Mouse (Mus musculus) G1E (cell line): Measurements from ENCODE around the gene Aup1. TPM values are rescaled to one million over a fixed set of nuclear protein-coding genes. Genes with fewer than 3 reads are reported as not detected.

Source experiments
- ATAC-seq: 2 replicates; pipeline ENCODE4 v1.8.0; 2016; ENCODE audit warnings: mild to moderate bottlenecking; ENCODE audit not compliant: insufficient number of reproducible peaks, poor library complexity, low FRiP score, severe bottlenecking; ENCODE audit errors: extremely low read depth
- DNase-seq: peaks from one replicate; pipeline ENCODE4 v3.0.0; 2012; ENCODE audit warnings: low spot score
- H3K27me3 ChIP-seq: 2 replicates; pipeline ENCODE4 v1.6.1; 2012; ENCODE audit warnings: mild to moderate bottlenecking, low read length, inconsistent platforms; ENCODE audit not compliant: insufficient read depth
- H3K36me3 ChIP-seq: replicated peaks from 2 replicates; pipeline ENCODE3; 2012; ENCODE audit warnings: mild to moderate bottlenecking, inconsistent platforms
- H3K4me1 ChIP-seq: 2 replicates; pipeline ENCODE4 v1.6.1; 2012; ENCODE audit warnings: low read depth, low read length, inconsistent platforms, mixed read lengths; ENCODE audit not compliant: insufficient read depth
- H3K4me3 ChIP-seq: 2 replicates; pipeline ENCODE4 v1.5.1; 2012; ENCODE audit warnings: low read depth, mild to moderate bottlenecking, inconsistent platforms, low read length, moderate library complexity, mixed read lengths
- H3K9me3 ChIP-seq: replicated peaks from 2 replicates; pipeline ENCODE4 v1.6.1; 2012; ENCODE audit warnings: inconsistent platforms
- CTCF ChIP-seq: IDR thresholded peaks from 2 replicates; pipeline ENCODE4 v1.5.1; 2012; ENCODE audit warnings: low read depth, low read length, inconsistent platforms, mixed read lengths
- GATA1 ChIP-seq: IDR thresholded peaks from 2 replicates; pipeline ENCODE4 v1.6.1; 2012; ENCODE audit warnings: borderline replicate concordance, low read length, inconsistent platforms, mixed read lengths
- GATA2 ChIP-seq: IDR thresholded peaks from 2 replicates; pipeline ENCODE4 v1.6.1; 2012; ENCODE audit warnings: low read depth, low read length, inconsistent platforms, borderline replicate concordance
- POLR2AphosphoS5 ChIP-seq: IDR thresholded peaks from 2 replicates; pipeline ENCODE4 v1.6.1; 2012; ENCODE audit warnings: low read depth, low read length, inconsistent platforms; ENCODE audit not compliant: insufficient replicate concordance
- TAL1 ChIP-seq: conservative IDR thresholded peaks from 2 replicates; pipeline ENCODE4 v1.6.1; 2012; ENCODE audit warnings: low read depth, low read length, inconsistent platforms, mixed read lengths
- polyA plus RNA-seq: library from polyadenylated mRNA; stranded (reverse); fragments of >175 nt; gene quantifications from 2 replicates; pipeline ENCODE4 v1.2.3, GENCODE M21; 2012
- total RNA-seq, 2 experiments: library from RNA; stranded (forward) in 1 of 2; stranded (reverse) in 1 of 2; fragments of 200-1000 nt in 1 of 2; fragments of >200 nt in 1 of 2; fragmentation: Nextera tagmentation in 1 of 2; gene quantifications; 2 replicates each; pipeline ENCODE4 v1.2.3; 2014 to 2017

Gene Aup1
- total and polyA plus RNA-seq, 3 experiments, result 133 to 1,014 (median 454) TPM

GRCm38 (mm10) chr6:83020121-83020520 lies 34.2 kb upstream of the Aup1 start:
- ATAC-seq (no peak), DNase-seq (no peak)
- no peaks in the 10 kb centered on the region for H3K27me3 ChIP-seq
- H3K4me1 ChIP-seq, result peaks cover 80% of the 10 kb centered on the region
- H3K36me3 ChIP-seq, result no peaks in the 10 kb centered on the region
- H3K9me3 ChIP-seq, result no peaks in the 10 kb centered on the region
- no peak overlapping the region for H3K4me3 ChIP-seq
- no peak for TF ChIP-seq GATA2
- TF ChIP-seq CTCF, result no peak
- no peak for TF ChIP-seq POLR2AphosphoS5
- TF ChIP-seq TAL1, result peak; percentile 37; the same call in 1 of the 2 replicates

- H3K4me3 ChIP-seq, result no peak overlapping the region
- H3K9me3 ChIP-seq, result no peaks in the 10 kb centered on the region
- peaks cover 76% of the 10 kb centered on the region for H3K4me1 ChIP-seq
- no peak for DNase-seq
- no peak for ATAC-seq
- H3K36me3 ChIP-seq, result no peaks in the 10 kb centered on the region
- TF ChIP-seq POLR2AphosphoS5 (no peak), GATA2 (no peak), GATA1 (no peak), TAL1 (no peak), CTCF (no peak)
- H3K27me3 ChIP-seq, result no peaks in the 10 kb centered on the region
Observed at GRCm38 (mm10) chr6:83020836-83021593, 33.3 kb upstream of the Aup1 start.

GRCm38 (mm10) chr6:83023008-83023407 lies 31.3 kb upstream of the Aup1 start:
- ATAC-seq, result no peak
- TF ChIP-seq CTCF, result no peak
- no peak for TF ChIP-seq GATA1
- TF ChIP-seq GATA2, result no peak
- TF ChIP-seq TAL1, result no peak
- TF ChIP-seq POLR2AphosphoS5, result no peak
- Histone ChIP-seq H3K27me3 (no peaks in the 10 kb centered on the region), H3K36me3 (peaks cover 2% of the 10 kb centered on the region), H3K4me3 (no peak overlapping the region), H3K4me1 (peaks cover 81% of the 10 kb centered on the region), H3K9me3 (no peaks in the 10 kb centered on the region)
- DNase-seq, result no peak

DNA sequence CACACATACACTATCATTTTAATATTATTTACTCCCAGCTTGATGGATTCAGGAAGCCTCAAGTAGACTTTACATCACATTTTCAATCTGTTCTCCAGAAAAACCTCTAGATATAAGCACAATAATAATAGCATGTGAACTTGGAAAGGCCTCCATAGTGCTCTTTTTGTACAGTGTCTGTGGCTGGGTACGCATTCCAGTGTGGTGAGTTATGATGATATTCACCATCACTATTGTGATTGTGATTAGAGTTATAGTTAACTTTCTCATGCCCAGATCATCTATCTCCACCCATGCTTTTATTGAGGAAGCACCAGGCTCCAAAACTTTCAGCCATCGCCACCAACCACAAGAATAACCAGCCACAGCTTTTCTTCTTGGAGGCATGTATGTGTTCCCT lies 30.5 kb upstream of the Aup1 start:
- no peak for ATAC-seq
- no peaks in the 10 kb centered on the region for H3K9me3 ChIP-seq
- no peak overlapping the region for H3K4me3 ChIP-seq
- TF ChIP-seq TAL1 (no peak), CTCF (no peak), POLR2AphosphoS5 (no peak), GATA1 (no peak), GATA2 (no peak)
- DNase-seq, result no peak
- no peaks in the 10 kb centered on the region for H3K27me3 ChIP-seq
- peaks cover 6% of the 10 kb centered on the region for H3K36me3 ChIP-seq
- peaks cover 84% of the 10 kb centered on the region for H3K4me1 ChIP-seq

GRCm38 (mm10) chr6:83024421-83024820 lies 29.9 kb upstream of the Aup1 start:
- Histone ChIP-seq H3K9me3 (no peaks in the 10 kb centered on the region), H3K27me3 (no peaks in the 10 kb centered on the region), H3K4me3 (no peak overlapping the region), H3K4me1 (peaks cover 84% of the 10 kb centered on the region), H3K36me3 (peaks cover 12% of the 10 kb centered on the region)
- no peak for ATAC-seq
- no peak for DNase-seq
- TF ChIP-seq GATA1, result no peak
- TF ChIP-seq GATA2, result no peak
- no peak for TF ChIP-seq TAL1
- no peak for TF ChIP-seq CTCF
- TF ChIP-seq POLR2AphosphoS5, result no peak

- Histone ChIP-seq H3K4me1 (peaks cover 84% of the 10 kb centered on the region), H3K9me3 (no peaks in the 10 kb centered on the region), H3K36me3 (peaks cover 20% of the 10 kb centered on the region), H3K27me3 (no peaks in the 10 kb centered on the region), H3K4me3 (no peak overlapping the region)
- no peak for ATAC-seq
- TF ChIP-seq TAL1, result no peak
- no peak for TF ChIP-seq GATA2
- no peak for TF ChIP-seq CTCF
- TF ChIP-seq POLR2AphosphoS5, result no peak
- no peak for TF ChIP-seq GATA1
- DNase-seq, result no peak
Observed at GRCm38 (mm10) chr6:83025221-83025620, 29.1 kb upstream of the Aup1 start.
